Comparison of ENCODE assay signal across 19 mouse cellular contexts in genomic region chr16:35856766-35857165, GRCm38 (mm10). TPM values are rescaled to one million over a fixed set of nuclear protein-coding genes. Genes with fewer than 3 reads are reported as not detected.
DNase-seq lines count a peak whose midpoint lies in the region; ATAC-seq and TF ChIP-seq lines count a peak whose summit lies in the region.
"Had no signal": no experiment of that assay in that cellular context is flagged by ENCODE, and none has a peak within 500 bp of the region (broad histone marks: within the 10 kb centered on the region; RNA-seq: fewer than 3 reads in every experiment).

No protein-coding gene starts in this region.

- H3K4me1 ChIP-seq in heart, embryonic 11.5 days (ENCODE audit: control insufficient read depth, insufficient read depth, low read length): 0 out of 2 replicates have a peak, but pooled peaks cover 2% of the 10 kb centered on the region
- no peaks in the 10 kb centered on the region for H3K4me1 ChIP-seq in liver, postnatal 0 days (ENCODE audit: insufficient read depth)
- H3K4me1 ChIP-seq: embryonic facial prominence, embryonic 13.5 days; forebrain, embryonic 10.5 days; hindbrain, embryonic 15.5 days; limb, embryonic 13.5 days; midbrain, embryonic 13.5 days; neural tube, embryonic 12.5 days had no signal

- no peaks in the 10 kb centered on the region for H3K36me3 ChIP-seq in heart, embryonic 11.5 days (ENCODE audit: control insufficient read depth, insufficient read depth, low read length)
- peaks cover 46% of the 10 kb centered on the region for H3K36me3 ChIP-seq in liver, postnatal 0 days (replicated peaks; ENCODE audit: insufficient read depth, low read length)
- H3K36me3 ChIP-seq: embryonic facial prominence, embryonic 13.5 days; forebrain, embryonic 10.5 days; hindbrain, embryonic 15.5 days; kidney, embryonic 15.5 days; limb, embryonic 13.5 days; midbrain, embryonic 13.5 days; neural tube, embryonic 12.5 days had no signal

- intact Hi-C loops in heart, postnatal 10 days (cut with DNase I): no loop called here

- no peaks in the 10 kb centered on the region for H3K27me3 ChIP-seq in heart, embryonic 11.5 days (ENCODE audit: control insufficient read depth, insufficient read depth, low read length)
- no peaks in the 10 kb centered on the region for H3K27me3 ChIP-seq in liver, postnatal 0 days (ENCODE audit: insufficient read depth, low read length)
- H3K27me3 ChIP-seq: embryonic facial prominence, embryonic 13.5 days; hindbrain, embryonic 15.5 days; kidney, embryonic 15.5 days; limb, embryonic 13.5 days; midbrain, embryonic 13.5 days; neural tube, embryonic 12.5 days had no signal

- DNase-seq in heart, postnatal 10 days: no peak
- DNase-seq in MEL-GATA-1-ER (ENCODE audit: extremely low read depth, low read depth) (peak; percentile 67), liver (peak; percentile 83)
- DNase-seq in liver, postnatal 0 days: peak; percentile 32
- no peak for DNase-seq in cerebellum, postnatal 10 days
- no peak for DNase-seq in left cerebral cortex, adult 8-10 months (ENCODE audit: low spot score in 2 of 2)
- DNase-seq in layer of hippocampus, adult 2 months (ENCODE audit: low spot score in 2 of 2): no peak
- DNase-seq: cerebellum, adult 9-11 months; forebrain, postnatal 0 days; right cerebral cortex, adult 18-20 months had no signal

- ATAC-seq in heart, embryonic 11.5 days (replicated peaks; ENCODE audit: insufficient number of reproducible peaks, low FRiP score, low TSS enrichment): 0 out of 2 replicates have a peak, but pooled peaks have one; percentile 39
- peak; percentile 90 for ATAC-seq in liver, postnatal 0 days
- ATAC-seq: forebrain, postnatal 0 days; intestine, embryonic 16.5 days; midbrain, embryonic 13.5 days had no signal

- no peaks in the 10 kb centered on the region for H3K9me3 ChIP-seq in heart, embryonic 11.5 days (replicated peaks; ENCODE audit: control insufficient read depth, low read length)
- peaks cover under 1% of the 10 kb centered on the region; the same call in 1 of the 2 replicates for H3K9me3 ChIP-seq in liver, postnatal 0 days (ENCODE audit: low read length)
- H3K9me3 ChIP-seq: forebrain, embryonic 10.5 days; hindbrain, embryonic 15.5 days; kidney, embryonic 15.5 days; limb, embryonic 13.5 days; neural tube, embryonic 12.5 days had no signal

- H3K4me2 ChIP-seq in heart, embryonic 11.5 days: peak overlapping the region; percentile 41; the same call in 1 of the 2 replicates
- peak overlapping the region; percentile 4 for H3K4me2 ChIP-seq in liver, postnatal 0 days (ENCODE audit: low read depth, low read length)
- H3K4me2 ChIP-seq: embryonic facial prominence, embryonic 13.5 days; hindbrain, embryonic 15.5 days; kidney, embryonic 15.5 days; limb, embryonic 13.5 days; midbrain, embryonic 13.5 days; neural tube, embryonic 12.5 days had no signal

- 48% methylated on average over 18 of the region's 18 CpGs for WGBS in heart, embryonic 11.5 days (ENCODE audit: insufficient replicate concordance)
- WGBS in liver, postnatal 0 days (ENCODE audit: insufficient replicate concordance): 64% methylated on average over 18 of the region's 18 CpGs

- H3K4me3 ChIP-seq in heart, embryonic 11.5 days (ENCODE audit: low read depth, low read length): no peak overlapping the region
- no peak overlapping the region for H3K4me3 ChIP-seq in liver, postnatal 0 days (ENCODE audit: low read depth, low read length)
- H3K4me3 ChIP-seq in layer of hippocampus, adult 2 months: no peak overlapping the region
- H3K4me3 ChIP-seq: embryonic facial prominence, embryonic 13.5 days; forebrain, embryonic 10.5 days; hindbrain, embryonic 15.5 days; kidney, embryonic 15.5 days; limb, embryonic 13.5 days; midbrain, embryonic 13.5 days; neural tube, embryonic 12.5 days had no signal

- peak; percentile 74; the same call in 1 of the 2 replicates for TF ChIP-seq EP300 in liver, postnatal 0 days (IDR thresholded peaks at IDR 0.05; ENCODE audit: low read depth)

- no peak overlapping the region for H3K9ac ChIP-seq in heart, embryonic 11.5 days (ENCODE audit: low read depth, low read length)
- no peak overlapping the region for H3K9ac ChIP-seq in liver, postnatal 0 days (replicated peaks)
- H3K9ac ChIP-seq: embryonic facial prominence, embryonic 13.5 days; forebrain, postnatal 0 days; hindbrain, embryonic 15.5 days; kidney, embryonic 15.5 days; limb, embryonic 13.5 days; midbrain, embryonic 13.5 days; neural tube, embryonic 12.5 days had no signal

- no peak for TF ChIP-seq CTCF in liver, postnatal 0 days (IDR thresholded peaks at IDR 0.05; ENCODE audit: low read depth)
- TF ChIP-seq CTCF in layer of hippocampus, adult 2 months (conservative IDR thresholded peaks at IDR 0.05): no peak

- H3K27ac ChIP-seq in heart, embryonic 11.5 days (ENCODE audit: low read depth, low read length): no peak overlapping the region
- H3K27ac ChIP-seq in liver, postnatal 0 days (ENCODE audit: low read depth): no peak overlapping the region; the same call in 1 of the 2 replicates
- no peak overlapping the region for H3K27ac ChIP-seq in layer of hippocampus, adult 2 months
- H3K27ac ChIP-seq: embryonic facial prominence, embryonic 13.5 days; forebrain, embryonic 10.5 days; hindbrain, embryonic 15.5 days; kidney, embryonic 15.5 days; limb, embryonic 13.5 days; midbrain, embryonic 13.5 days; neural tube, embryonic 12.5 days had no signal

RNA-seq across cellular contexts. Expression of gene Parp14, which starts 14.6 kb away (rescaled TPM):
- 0.29 and 0.35 TPM in 2 replicates for polyA plus RNA-seq in heart, embryonic 11.5 days (2014; fragmentation: Nextera tagmentation; extraction: Ambion mirVana)
- 1 to 10 TPM; 6.7 to 9.7 TPM for total RNA-seq in heart, postnatal 10 days (2021)
- polyA plus RNA-seq in liver, postnatal 0 days (2015; fragmentation: Nextera tagmentation; extraction: Ambion mirVana): 2.1 and 2.3 TPM in 2 replicates
- total RNA-seq in left cerebral cortex, adult 8-10 months (2022): 1 to 10 TPM; 1.5 to 3.2 (median 2.4) TPM
- 1 to 10 TPM; 1.2 to 1.4 TPM for total RNA-seq in layer of hippocampus, adult 2 months (2021)

Comparison
In these comparisons a context has a peak if more than half of its experiments do, and no peak if none do; other contexts are left out.
1. DNase-seq: peak in MEL-GATA-1-ER (single experiment), liver (single experiment) and liver, postnatal 0 days (single experiment); none in heart, postnatal 10 days (0 of 2), cerebellum, postnatal 10 days (0 of 2), left cerebral cortex, adult 8-10 months (0 of 2) and layer of hippocampus, adult 2 months (0 of 2).